Mouse (Mus musculus): Measurements from ENCODE around the gene Lpin2.

DNA sequence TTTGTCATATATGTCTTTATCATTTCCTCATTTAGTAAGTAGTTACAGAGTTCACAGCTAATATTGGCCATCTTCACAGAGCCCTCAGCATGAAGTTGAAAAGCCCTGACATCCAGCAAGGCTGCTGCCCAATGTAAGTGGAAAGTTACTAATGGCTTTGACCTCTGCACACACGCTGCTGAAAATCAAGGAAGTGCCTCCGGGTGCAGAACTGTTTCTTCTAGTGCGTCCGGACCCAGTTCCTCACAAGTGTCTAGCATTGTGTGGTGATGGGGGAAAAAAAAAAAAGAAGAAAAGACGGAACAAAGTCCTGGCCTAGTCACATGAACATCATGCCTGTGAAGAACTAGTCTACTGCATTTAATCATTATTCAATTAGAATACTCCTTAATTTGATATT lies 47.3 kb upstream of the Lpin2 start:
- TF ChIP-seq CTCF (IDR thresholded peaks at IDR 0.05) (no peak), EP300 (IDR thresholded peaks at IDR 0.05) (no peak)

Measured in lung, postnatal 0 days (tissue).